Mouse (Mus musculus) gastrocnemius, postnatal 36 days (tissue): ENCODE results near the gene Etl4. TPM values are rescaled to one million over a fixed set of nuclear protein-coding genes. Genes with fewer than 3 reads are reported as not detected.

ENCODE experiments used
- DNase-seq, 2 experiments: peaks; one replicate each; pipeline ENCODE4 v3.0.0; 2022
- intact Hi-C: fragments of 180-260 bp; cut with DNase I; formaldehyde crosslinking; loops from one replicate; pipeline ENCODE4 v1.15.1; 2025
- total RNA-seq, 2 experiments: library from RNA; stranded (reverse); gene quantifications; 2 replicates each; pipeline ENCODE4 v1.2.3; 2021

The Etl4 gene
- total RNA-seq, 2 experiments from 2014 or later, result 50.1 to 52.0 TPM

- intact Hi-C loops, result no loop called here
- DNase-seq, result no peak
Measured at GRCm38 (mm10) chr2:20727752-20728438, 818.3 kb downstream of the Etl4 start.

DNA sequence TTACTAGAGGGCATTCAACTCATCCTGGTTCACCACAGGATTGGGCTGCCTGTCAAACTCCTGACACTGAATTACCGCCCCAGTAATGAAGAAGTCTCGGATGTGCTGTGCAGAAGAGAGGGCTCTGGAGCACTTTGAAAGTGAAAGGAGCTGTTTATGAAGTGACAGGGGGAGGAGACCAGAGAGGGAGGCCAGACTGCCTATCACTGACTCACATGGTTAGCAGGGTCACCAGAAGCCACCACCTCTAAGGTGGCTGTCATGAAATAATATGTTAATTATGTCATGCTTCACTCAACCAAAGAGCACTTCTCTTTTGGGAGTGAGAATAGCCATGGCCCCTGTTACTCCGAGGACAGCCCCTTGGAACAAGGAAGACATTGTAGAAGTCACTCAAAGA is 825.9 kb downstream of the Etl4 start:
- no peak for DNase-seq
- intact Hi-C loops, result no loop called here

DNA sequence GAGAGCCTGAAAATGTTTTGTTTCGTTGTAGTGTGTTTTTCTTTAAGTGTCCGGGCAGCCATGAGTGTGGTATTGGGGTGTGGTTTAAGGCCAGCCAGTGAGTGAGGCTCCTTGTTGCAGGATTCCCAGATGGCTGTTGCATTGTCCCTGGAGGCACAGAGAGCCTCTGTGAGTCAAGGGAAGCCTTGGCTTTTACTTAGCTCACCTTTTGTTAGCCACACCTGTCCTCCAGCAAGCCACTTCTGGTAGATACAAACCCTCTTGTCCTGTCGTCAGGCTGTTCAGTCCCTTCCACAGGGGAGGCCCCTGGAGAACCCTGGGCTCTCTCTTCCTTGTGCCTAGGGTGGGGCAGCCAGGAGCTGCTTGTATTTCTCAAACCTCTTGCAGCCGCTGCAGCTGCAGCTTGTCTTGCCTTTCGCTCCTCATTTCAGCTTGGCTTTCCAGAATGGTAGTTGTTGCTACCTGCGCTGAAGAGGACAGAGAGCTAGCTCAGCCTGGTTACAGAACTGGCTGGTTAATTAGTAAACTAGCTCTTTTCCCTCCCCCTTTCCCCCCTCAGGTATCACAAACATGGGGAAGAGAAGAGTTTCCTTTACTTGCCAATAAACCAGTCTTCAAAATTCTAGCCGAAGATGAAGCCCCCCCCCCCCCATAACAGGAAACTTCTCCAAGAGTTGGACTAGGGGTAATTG is 826.9 kb downstream of the Etl4 start:
- DNase-seq, result no peak
- intact Hi-C loops, result no loop called here

DNA sequence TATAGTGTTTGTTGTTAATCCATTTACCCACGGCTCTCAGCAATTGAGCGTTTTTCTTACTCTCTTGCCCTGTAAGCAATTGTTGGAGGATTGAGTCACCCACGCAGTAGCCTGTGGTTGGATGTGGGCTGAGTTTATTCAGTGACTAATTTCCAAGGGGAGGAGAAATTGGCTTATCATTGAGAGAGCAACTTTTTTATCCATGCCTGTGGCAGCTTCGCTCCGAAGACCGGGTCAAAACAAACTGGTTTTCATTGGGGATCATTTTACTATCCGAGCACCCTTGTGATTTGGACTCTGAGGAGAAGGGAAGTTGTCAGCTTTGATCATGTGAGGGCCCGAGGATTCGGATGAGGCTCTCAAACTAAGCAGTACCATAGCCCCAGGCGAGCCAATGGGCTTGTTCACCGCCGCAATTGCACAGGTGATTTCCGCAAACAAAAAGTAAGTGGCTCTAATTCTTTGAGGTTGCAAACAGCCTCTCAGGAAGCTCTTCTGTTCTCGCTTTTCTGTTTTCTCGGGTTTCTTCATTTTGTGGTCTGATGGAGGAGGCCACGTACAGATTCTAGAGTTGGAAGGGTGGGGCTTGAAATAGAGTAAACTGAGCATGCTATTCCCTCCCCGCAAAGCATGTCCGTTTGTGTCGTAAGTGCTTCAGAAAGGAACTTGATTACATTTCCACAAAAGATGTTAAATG is 827.7 kb downstream of the Etl4 start:
- DNase-seq, result no peak
- intact Hi-C loops, result no loop called here

- intact Hi-C loops, result no loop called here
- no peak for DNase-seq
Measured at GRCm38 (mm10) chr2:20737837-20738236, 828.3 kb downstream of the Etl4 start.

- intact Hi-C loops, result no loop called here
- no peak for DNase-seq
Measured at GRCm38 (mm10) chr2:20747723-20748122, 838.1 kb downstream of the Etl4 start.

DNA sequence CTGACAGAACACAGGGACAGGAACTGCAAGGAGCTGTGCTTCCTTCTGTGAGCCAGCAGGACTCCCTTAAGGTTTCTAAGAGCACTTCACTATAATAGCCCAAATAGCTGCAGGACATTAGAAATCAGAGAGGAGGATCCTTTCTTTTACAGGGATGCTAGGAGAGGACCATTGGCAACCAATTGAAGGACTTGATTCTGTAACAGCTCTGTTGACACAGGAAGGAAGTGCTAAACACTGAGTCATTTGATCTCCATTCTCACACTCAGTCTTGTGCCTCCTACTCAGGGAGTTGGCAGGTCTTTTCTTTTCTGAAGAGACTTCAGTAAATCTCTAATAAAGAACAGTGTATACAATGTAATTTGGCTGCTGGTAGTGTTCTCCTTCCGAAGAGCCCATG is 838.9 kb downstream of the Etl4 start:
- no peak for DNase-seq
- intact Hi-C loops, result no loop called here

GRCm38 (mm10) chr2:20749687-20750086 is 840.1 kb downstream of the Etl4 start:
- intact Hi-C loops, result no loop called here

DNA sequence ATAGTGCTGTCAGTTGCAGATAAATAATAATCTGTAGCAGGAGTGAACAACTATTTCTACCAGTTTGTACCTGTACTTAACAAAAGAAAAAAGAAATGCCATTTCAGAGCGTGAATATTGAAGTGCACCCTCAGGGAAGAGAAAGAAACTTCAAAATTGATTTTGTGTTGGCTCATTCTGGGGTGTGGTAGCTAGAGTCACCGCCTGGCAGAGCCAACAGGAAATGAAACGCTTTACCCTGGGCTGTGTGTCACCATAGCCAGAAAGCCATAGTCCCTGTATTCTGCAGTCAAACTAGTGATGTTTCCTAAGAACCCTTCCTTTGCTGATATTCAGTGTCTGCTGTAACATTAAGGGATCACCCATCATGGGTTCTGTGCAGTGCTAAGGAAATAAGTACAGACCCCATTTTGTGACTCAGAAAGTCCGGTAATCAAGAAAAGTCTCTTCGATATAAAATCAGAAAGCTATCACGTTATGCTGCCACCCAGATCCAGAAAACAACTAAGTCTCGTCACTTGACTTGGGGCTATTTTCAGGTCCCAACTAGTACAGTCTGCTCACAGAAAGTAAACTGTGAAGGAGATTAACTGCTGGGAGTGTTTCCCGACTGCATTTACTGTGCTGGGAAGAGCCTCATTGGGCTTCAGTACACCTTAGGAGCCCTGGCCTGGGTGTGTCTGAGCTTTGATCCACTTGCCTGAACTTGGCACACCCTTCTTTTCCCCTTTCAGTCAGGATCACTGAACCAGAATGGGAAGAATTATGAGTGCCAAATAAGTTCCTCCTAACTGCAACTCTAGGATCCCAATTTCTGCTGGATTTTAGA is 843.9 kb downstream of the Etl4 start:
- intact Hi-C loops, result no loop called here
- no peak for DNase-seq

More at GRCm38 (mm10) chr2:20749687-20750086, 840.1 kb downstream of the Etl4 start:
- no peak for DNase-seq

DNA sequence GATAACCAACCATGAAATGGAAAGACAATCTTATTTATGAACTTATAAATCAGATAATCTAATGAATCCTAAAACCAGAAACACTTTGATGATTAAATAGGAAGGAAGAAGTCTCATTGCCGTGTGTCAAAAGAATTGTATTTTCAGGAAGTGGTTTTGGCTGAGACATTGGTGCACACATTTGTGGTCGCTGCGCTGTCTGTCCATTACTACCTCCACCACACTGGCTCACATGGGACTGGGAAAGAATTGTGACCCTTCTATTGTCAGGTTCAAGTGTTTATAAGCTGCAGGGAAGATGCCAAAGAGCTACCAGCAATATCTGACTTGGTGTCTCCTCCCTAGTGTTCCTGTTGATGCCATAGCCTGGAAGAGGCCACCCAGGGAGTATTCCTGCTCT is 847.4 kb downstream of the Etl4 start:
- intact Hi-C loops, result no loop called here
- no peak for DNase-seq

- intact Hi-C loops, result no loop called here
- DNase-seq, result no peak
Measured at GRCm38 (mm10) chr2:20759045-20759662, 849.6 kb downstream of the Etl4 start.

DNA sequence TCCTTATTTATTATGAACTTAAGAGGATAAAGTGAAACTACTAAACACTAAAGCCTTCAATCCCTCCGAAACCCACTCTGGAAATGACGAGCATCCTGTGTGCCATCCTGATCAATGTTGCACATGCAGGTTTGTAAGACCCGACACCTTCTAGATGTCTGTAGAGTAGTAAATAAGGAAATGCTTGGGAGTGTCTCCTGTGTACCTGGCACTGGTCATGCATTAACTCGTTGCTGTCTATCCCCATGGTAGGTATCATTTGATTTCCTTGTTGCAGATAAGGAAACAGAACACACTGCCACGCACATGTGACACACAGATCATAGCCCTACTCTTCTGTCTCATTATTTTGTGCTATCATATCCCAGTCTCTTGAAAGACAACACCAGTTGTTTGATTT is 851.7 kb downstream of the Etl4 start:
- intact Hi-C loops, result no loop called here
- no peak for DNase-seq

GRCm38 (mm10) chr2:20761751-20762150 is 852.2 kb downstream of the Etl4 start:
- no peak for DNase-seq
- intact Hi-C loops, result no loop called here

DNA sequence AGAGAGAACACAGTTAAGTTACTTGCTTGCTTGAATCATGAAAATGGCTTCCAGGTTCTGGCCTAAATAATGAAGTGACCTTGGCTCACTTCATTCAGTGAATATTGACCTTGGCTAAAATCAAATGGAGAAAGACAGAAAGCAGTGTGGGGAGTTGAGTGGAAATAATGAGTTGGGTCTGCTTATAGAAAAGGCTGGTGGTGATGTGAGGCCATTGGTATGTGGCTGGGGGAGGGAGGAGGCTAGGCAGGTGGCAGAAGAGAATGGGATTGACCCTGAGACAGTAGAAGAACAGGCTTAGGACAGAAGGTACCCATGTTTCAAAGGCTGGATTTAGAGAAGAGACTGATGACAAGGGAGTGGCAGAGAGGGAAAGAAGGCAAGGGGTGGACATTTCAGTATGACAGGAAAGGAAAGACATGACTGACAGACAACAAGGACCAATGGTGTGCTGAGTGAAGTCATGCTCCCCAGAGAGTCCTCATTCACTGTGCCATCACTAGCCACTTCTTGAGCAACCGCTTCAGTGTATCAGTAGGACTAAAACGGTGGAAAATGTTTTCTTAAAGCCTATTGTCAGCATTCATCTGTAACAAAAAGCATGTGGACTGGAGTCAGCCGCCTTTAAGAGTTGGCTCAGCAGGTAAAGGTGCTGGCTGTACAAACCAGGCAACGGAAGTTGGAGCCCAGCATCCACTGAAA is 854.1 kb downstream of the Etl4 start:
- intact Hi-C loops, result no loop called here
- DNase-seq, result no peak

- intact Hi-C loops, result no loop called here
Measured at GRCm38 (mm10) chr2:20764566-20765090, 855.0 kb downstream of the Etl4 start.

GRCm38 (mm10) chr2:20768681-20769080 is 859.1 kb downstream of the Etl4 start:
- intact Hi-C loops, result no loop called here
- no peak for DNase-seq

More at GRCm38 (mm10) chr2:20764566-20765090, 855.0 kb downstream of the Etl4 start:
- DNase-seq, result no peak

DNA sequence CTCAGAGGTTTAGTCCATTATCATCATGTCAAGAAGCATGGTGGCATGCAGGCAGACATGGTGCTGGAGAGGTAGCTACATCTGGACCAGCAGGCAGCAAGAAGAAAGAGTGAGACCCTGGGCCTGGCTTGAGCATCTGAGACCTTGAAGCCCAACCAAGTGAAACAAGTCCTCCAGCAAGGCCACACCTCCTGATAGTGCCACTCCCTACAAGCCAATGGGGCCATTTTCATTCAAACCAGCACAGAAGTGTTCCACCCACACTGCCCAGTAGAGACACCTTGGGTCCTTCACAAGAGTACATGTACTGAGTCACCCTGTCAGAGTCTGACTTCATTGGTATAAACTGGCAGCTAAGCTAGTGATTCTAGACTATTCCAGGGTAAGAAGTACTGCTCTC is 860.6 kb downstream of the Etl4 start:
- DNase-seq, result no peak
- intact Hi-C loops, result loop anchor here (10.0 kb wide), 1 partner anchor 255 kb away; no protein-coding TSS in a partner anchor

DNA sequence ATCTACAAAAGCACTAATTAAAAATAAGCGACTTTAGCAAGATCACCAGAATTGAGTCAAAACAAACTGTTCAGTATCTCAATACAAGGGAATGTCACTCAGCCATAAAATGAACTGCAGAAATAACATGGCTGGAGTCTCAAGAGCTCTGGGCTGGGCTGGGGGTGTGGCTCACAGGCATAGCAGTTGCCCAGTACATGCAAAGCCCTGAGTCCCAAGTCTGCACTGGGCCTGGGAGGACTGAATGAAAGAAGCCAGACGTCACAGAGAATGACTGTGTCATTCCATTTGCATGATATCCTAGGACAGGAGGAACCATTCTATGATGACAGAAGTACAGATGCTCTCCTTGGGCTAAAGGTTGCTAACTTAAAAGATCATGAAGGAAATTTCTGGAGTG is 864.9 kb downstream of the Etl4 start:
- intact Hi-C loops, result loop anchor here (10.0 kb wide), 1 partner anchor 260 kb away; no protein-coding TSS in a partner anchor
- DNase-seq, result no peak

DNA sequence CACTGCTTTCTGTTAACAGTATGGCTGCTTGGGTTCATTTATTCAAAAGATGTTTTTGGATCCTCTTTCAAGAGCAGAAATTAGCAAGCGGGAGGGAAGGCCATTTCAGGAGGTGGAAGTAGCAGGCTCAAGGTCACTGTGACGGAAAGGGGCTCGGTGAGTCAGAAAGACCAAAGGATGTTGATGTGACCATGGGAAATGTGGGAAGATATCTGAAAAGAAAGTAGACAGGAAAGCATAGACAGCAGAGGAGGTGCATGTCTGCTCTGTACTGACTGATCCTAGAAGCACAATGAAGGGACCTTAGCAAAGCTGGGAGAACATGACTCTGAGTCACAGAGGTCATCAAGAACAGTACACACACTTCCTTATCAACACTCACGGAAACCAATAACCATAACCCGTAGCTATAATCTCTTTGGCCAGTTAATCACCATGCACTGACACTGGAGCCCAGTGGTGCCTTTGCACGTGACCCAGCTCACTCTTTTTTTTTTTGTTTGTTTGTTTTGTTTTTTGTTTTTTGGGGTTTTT is 866.7 kb downstream of the Etl4 start:
- no peak for DNase-seq
- intact Hi-C loops, result loop anchor here (5.0 to 10.0 kb wide), 3 partner anchors 99 to 494 kb away; no protein-coding TSS in a partner anchor
